In the genomic region with DNA sequence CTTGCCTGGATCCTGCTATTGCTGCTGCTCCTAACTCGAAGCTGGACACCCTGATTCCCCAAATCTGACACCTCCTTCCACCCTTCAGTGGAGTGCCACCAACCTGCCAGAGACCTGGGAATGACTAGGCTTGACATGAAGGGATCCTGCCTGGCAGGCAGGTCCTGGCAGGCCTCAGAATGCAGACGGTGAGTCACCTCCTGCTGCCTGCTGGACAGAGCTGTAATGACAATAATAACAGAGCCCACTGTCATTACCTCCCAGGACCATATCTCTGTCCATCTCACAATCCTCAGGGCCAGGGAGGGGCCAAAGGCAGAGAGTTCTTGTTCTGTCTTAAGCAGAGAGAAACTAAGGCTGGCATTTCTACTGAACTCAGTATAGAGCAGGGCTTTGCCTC, we compare ENCODE assay signal across 19 mouse cellular contexts.
A peak's percentile ranks its signal among the peaks of the same experiment; 100 is the strongest.
DNase-seq lines count a peak whose midpoint lies in the region; ATAC-seq and TF ChIP-seq lines count a peak whose summit lies in the region.
"Had no signal": no experiment of that assay in that cellular context is flagged by ENCODE, and none has a peak within 500 bp of the region (broad histone marks: within the 10 kb centered on the region; RNA-seq: fewer than 3 reads in every experiment).

No protein-coding gene starts in this region.

- H3K36me3 ChIP-seq in intestine, postnatal 0 days (ENCODE audit: control insufficient read depth, insufficient read depth): no peaks in the 10 kb centered on the region
- no peaks in the 10 kb centered on the region for H3K36me3 ChIP-seq in intestine, embryonic 16.5 days (ENCODE audit: control insufficient read depth, insufficient read depth, low read length)
- H3K36me3 ChIP-seq: hindbrain, embryonic 15.5 days; limb, embryonic 12.5 days; lung, embryonic 15.5 days had no signal

- H3K27ac ChIP-seq in intestine, postnatal 0 days (ENCODE audit: low read depth, low read length): no peak overlapping the region
- no peak overlapping the region for H3K27ac ChIP-seq in intestine, embryonic 16.5 days (ENCODE audit: low read length)
- H3K27ac ChIP-seq: hindbrain, embryonic 15.5 days; limb, embryonic 12.5 days; lung, embryonic 15.5 days had no signal

- H3K4me3 ChIP-seq in intestine, postnatal 0 days (ENCODE audit: low read depth, low read length): no peak overlapping the region
- no peak overlapping the region for H3K4me3 ChIP-seq in intestine, embryonic 16.5 days (ENCODE audit: low read length)
- H3K4me3 ChIP-seq: hindbrain, embryonic 15.5 days; limb, embryonic 12.5 days; lung, embryonic 15.5 days had no signal

- no peak overlapping the region for H3K4me2 ChIP-seq in intestine, postnatal 0 days (replicated peaks; ENCODE audit: low read depth)
- H3K4me2 ChIP-seq in intestine, embryonic 16.5 days (ENCODE audit: low read depth, low read length): no peak overlapping the region
- H3K4me2 ChIP-seq: heart, embryonic 11.5 days; hindbrain, embryonic 15.5 days; limb, embryonic 12.5 days; lung, embryonic 15.5 days had no signal

- H3K4me1 ChIP-seq in intestine, postnatal 0 days (replicated peaks; ENCODE audit: control insufficient read depth, insufficient read depth, low read length): no peaks in the 10 kb centered on the region
- H3K4me1 ChIP-seq in intestine, embryonic 16.5 days (ENCODE audit: control insufficient read depth, insufficient read depth, low read length): peaks cover 12% of the 10 kb centered on the region

- peak; percentile 31 for DNase-seq in adrenal gland, adult 2 months
- no peak for DNase-seq in adrenal gland, adult 18-20 months (ENCODE audit: low spot score in 2 of 2)
- peak; percentile 41 for DNase-seq in urinary bladder, adult 2 months (ENCODE audit: low spot score)
- DNase-seq in urinary bladder, postnatal 10 days (ENCODE audit: low spot score): no peak
- DNase-seq in frontal cortex, postnatal 14 days (ENCODE audit: low spot score in 2 of 2): no peak
- no peak for DNase-seq in thymus, adult 18-20 months
- DNase-seq: gastrocnemius, postnatal 10 days; kidney, adult 11 months; kidney, postnatal 36 days; retina, postnatal 1 day; right cerebral cortex, postnatal 4 days; thymus, postnatal 4 days had no signal

- H3K9ac ChIP-seq in intestine, postnatal 0 days (ENCODE audit: low read depth, low read length): no peak overlapping the region
- H3K9ac ChIP-seq in intestine, embryonic 16.5 days (ENCODE audit: low read depth, low read length): no peak overlapping the region
- H3K9ac ChIP-seq: hindbrain, embryonic 15.5 days; limb, embryonic 12.5 days; lung, embryonic 15.5 days had no signal

- H3K9me3 ChIP-seq in intestine, postnatal 0 days (ENCODE audit: control insufficient read depth): no peaks in the 10 kb centered on the region
- no peaks in the 10 kb centered on the region for H3K9me3 ChIP-seq in intestine, embryonic 16.5 days (ENCODE audit: control insufficient read depth, low read length)
- H3K9me3 ChIP-seq: hindbrain, embryonic 15.5 days; limb, embryonic 12.5 days; lung, embryonic 15.5 days had no signal

- WGBS in intestine, postnatal 0 days: 47% methylated on average over 2 of the region's 2 CpGs
- WGBS in intestine, embryonic 16.5 days: 47% methylated on average over 2 of the region's 2 CpGs

- 0 out of 2 replicates have a peak, but pooled peaks have one; percentile 17 for TF ChIP-seq CTCF in intestine, postnatal 0 days (IDR thresholded peaks at IDR 0.05; ENCODE audit: low read depth)

- peak; percentile 39; the same call in 1 of the 2 replicates for ATAC-seq in intestine, postnatal 0 days
- no peak for ATAC-seq in intestine, embryonic 16.5 days
- ATAC-seq: midbrain, embryonic 16.5 days had no signal

- no peaks in the 10 kb centered on the region for H3K27me3 ChIP-seq in intestine, postnatal 0 days (replicated peaks; ENCODE audit: control insufficient read depth, insufficient read depth, low read length)
- H3K27me3 ChIP-seq in intestine, embryonic 16.5 days (replicated peaks; ENCODE audit: control insufficient read depth, insufficient read depth, low read length): no peaks in the 10 kb centered on the region
- H3K27me3 ChIP-seq: hindbrain, embryonic 15.5 days; lung, embryonic 15.5 days had no signal

Comparison
In these comparisons a context has a peak if more than half of its experiments do, and no peak if none do; other contexts are left out.
1. DNase-seq: peak in adrenal gland, adult 2 months (single experiment) and urinary bladder, adult 2 months (single experiment); none in adrenal gland, adult 18-20 months (0 of 2), urinary bladder, postnatal 10 days (single experiment), frontal cortex, postnatal 14 days (0 of 2) and thymus, adult 18-20 months (0 of 2).